Comparison of ENCODE assay signal across 8 mouse cellular contexts in genomic region chr9:110117779-110118139, GRCm38 (mm10). TPM values are rescaled to one million over a fixed set of nuclear protein-coding genes. Genes with fewer than 3 reads are reported as not detected.
DNase-seq lines count a peak whose midpoint lies in the region; ATAC-seq and TF ChIP-seq lines count a peak whose summit lies in the region.

Dhx30 (minus strand) TSS chr9:110117830.

- no peaks in the 10 kb centered on the region for H3K27me3 ChIP-seq in kidney, postnatal 0 days (ENCODE audit: insufficient read depth, low read length)
- no peaks in the 10 kb centered on the region for H3K27me3 ChIP-seq in midbrain, embryonic 10.5 days (ENCODE audit: low read depth, poor library complexity, severe bottlenecking)

- H3K36me3 ChIP-seq in kidney, postnatal 0 days (ENCODE audit: insufficient read depth, low read length): peaks cover 9% of the 10 kb centered on the region; the same call in 1 of the 2 replicates
- H3K36me3 ChIP-seq in midbrain, embryonic 10.5 days: peaks cover 42% of the 10 kb centered on the region

- peak within 1 kb of the TSS; percentile 90 for H3K27ac ChIP-seq in kidney, postnatal 0 days
- peak within 1 kb of the TSS; percentile 96 for H3K27ac ChIP-seq in bone marrow, adult 2 months (ENCODE audit: control insufficient read depth, insufficient read depth, low read depth, low read length, poor library complexity)
- peak within 1 kb of the TSS; percentile 98 for H3K27ac ChIP-seq in midbrain, embryonic 10.5 days (replicated peaks)

- WGBS in kidney, postnatal 0 days: under 1% methylated on average over 17 of the region's 17 CpGs
- under 1% methylated on average over 17 of the region's 17 CpGs for WGBS in bone marrow, adult 2 months
- WGBS in large intestine, adult 2 months: under 1% methylated on average over 17 of the region's 17 CpGs
- under 1% methylated on average over 17 of the region's 17 CpGs for WGBS in midbrain, embryonic 10.5 days

- H3K9me3 ChIP-seq in kidney, postnatal 0 days (replicated peaks; ENCODE audit: low read length): no peaks in the 10 kb centered on the region
- H3K9me3 ChIP-seq in midbrain, embryonic 10.5 days (replicated peaks): no peaks in the 10 kb centered on the region

- no peak for DNase-seq in kidney, postnatal 0 days (ENCODE audit: low spot score)
- no peak for DNase-seq in kidney, postnatal 25 days
- DNase-seq in gastrocnemius, postnatal 4 days (ENCODE audit: low spot score in 2 of 2): no peak
- DNase-seq in large intestine, adult 2 months (ENCODE audit: low read depth, low spot score): no peak
- no peak for DNase-seq in midbrain, embryonic 10.5 days (ENCODE audit: low spot score)
- no peak for DNase-seq in urinary bladder, adult 18-20 months (ENCODE audit: low spot score in 2 of 2)
- DNase-seq in thymus, postnatal 25 days: no peak

- peak within 1 kb of the TSS; percentile 80 for H3K4me3 ChIP-seq in kidney, postnatal 0 days (replicated peaks; ENCODE audit: low read depth, low read length)
- H3K4me3 ChIP-seq in bone marrow, adult 2 months (replicated peaks; ENCODE audit: control insufficient read depth, low read depth, low read length): peak within 1 kb of the TSS; percentile 98
- H3K4me3 ChIP-seq in midbrain, embryonic 10.5 days: peak within 1 kb of the TSS; percentile 93

- no peak for TF ChIP-seq POLR2A in bone marrow, adult 2 months (IDR thresholded peaks at IDR 0.05; ENCODE audit: borderline replicate concordance, control insufficient read depth, low read depth, low read length)

- TF ChIP-seq CTCF in kidney, postnatal 0 days (IDR thresholded peaks at IDR 0.05; ENCODE audit: low read depth): no peak
- no peak for TF ChIP-seq CTCF in bone marrow, adult 2 months (IDR thresholded peaks at IDR 0.05; ENCODE audit: control insufficient read depth, insufficient read depth, low read length)

- H3K4me2 ChIP-seq in kidney, postnatal 0 days (ENCODE audit: low read length): peak within 1 kb of the TSS; percentile 60

- no peak for ATAC-seq in kidney, postnatal 0 days (replicated peaks; ENCODE audit: low FRiP score, low read depth)

- peak within 1 kb of the TSS; percentile 92 for H3K9ac ChIP-seq in kidney, postnatal 0 days (ENCODE audit: low read depth, low read length)

- H3K4me1 ChIP-seq in kidney, postnatal 0 days (replicated peaks; ENCODE audit: insufficient read depth, low read length): peaks cover 8% of the 10 kb centered on the region
- H3K4me1 ChIP-seq in bone marrow, adult 2 months (ENCODE audit: control insufficient read depth, insufficient read depth, low read length): peaks cover 1% of the 10 kb centered on the region; the same call in 1 of the 2 replicates
- peaks cover 26% of the 10 kb centered on the region for H3K4me1 ChIP-seq in midbrain, embryonic 10.5 days

RNA-seq across cellular contexts. Expression of gene Dhx30, which starts in this region (rescaled TPM):
- 86.5 and 88.9 TPM in 2 replicates for polyA plus RNA-seq in kidney, postnatal 0 days (2015; fragmentation: Nextera tagmentation; extraction: Ambion mirVana)
- 65.7 and 70.2 TPM in 2 replicates for polyA plus RNA-seq in bone marrow, adult 2 months (2011; ENCODE audit: insufficient read depth, insufficient read length, low replicate concordance, missing spikeins)
- 10 to 100 TPM; 58.0 to 69.6 TPM for total RNA-seq in gastrocnemius, postnatal 4 days (2021)
- polyA plus RNA-seq in large intestine, adult 2 months (2012; rRNA removed): 49.4 and 56.5 TPM in 2 replicates
- polyA plus RNA-seq in midbrain, embryonic 10.5 days (2016; fragmentation: Nextera tagmentation; extraction: Ambion mirVana): 185 and 203 TPM in 2 replicates
